Mouse (Mus musculus) adrenal gland, adult (tissue): ENCODE measurements around the gene Slc9a9.

Source experiments
- DNase-seq, 2 experiments: peaks; one replicate each; pipeline ENCODE4 v3.0.0; 2022 to 2023; ENCODE audit warnings: low spot score in 1 of 2; ENCODE audit not compliant: inconsistent age in 2 of 2

Gene Slc9a9

GRCm38 (mm10) chr9:94730396-94730795 is 60.7 kb downstream of the Slc9a9 start:
- no peak for DNase-seq

GRCm38 (mm10) chr9:94732136-94732535 is 62.4 kb downstream of the Slc9a9 start:
- DNase-seq = no peak

- DNase-seq = no peak
Observed at GRCm38 (mm10) chr9:94732599-94733287, 63.0 kb downstream of the Slc9a9 start.

GRCm38 (mm10) chr9:94734320-94734719 is 64.6 kb downstream of the Slc9a9 start:
- DNase-seq = no peak

GRCm38 (mm10) chr9:94737226-94737625 is 67.5 kb downstream of the Slc9a9 start:
- no peak for DNase-seq

- DNase-seq = peak; percentile 60 to 91
Observed at GRCm38 (mm10) chr9:94738555-94739427, 69.1 kb downstream of the Slc9a9 start.

GRCm38 (mm10) chr9:94740841-94741240 is 71.1 kb downstream of the Slc9a9 start:
- peak in 1 of 2 experiments; percentile 52 for DNase-seq

GRCm38 (mm10) chr9:94743291-94743690 is 73.6 kb downstream of the Slc9a9 start:
- DNase-seq = no peak

GRCm38 (mm10) chr9:94748503-94748902 is 78.8 kb downstream of the Slc9a9 start:
- no peak for DNase-seq

GRCm38 (mm10) chr9:94750187-94750586 is 80.5 kb downstream of the Slc9a9 start:
- peak in 1 of 2 experiments; percentile 76 for DNase-seq

- DNase-seq = peak in 1 of 2 experiments; percentile 39
Observed at GRCm38 (mm10) chr9:94750935-94751637, 81.4 kb downstream of the Slc9a9 start.

- no peak for DNase-seq
Observed at GRCm38 (mm10) chr9:94751638-94752021, 81.9 kb downstream of the Slc9a9 start.

- DNase-seq = no peak
Observed at GRCm38 (mm10) chr9:94752121-94752520, 82.4 kb downstream of the Slc9a9 start.

GRCm38 (mm10) chr9:94759904-94760303 is 90.2 kb downstream of the Slc9a9 start:
- DNase-seq = no peak

GRCm38 (mm10) chr9:94768114-94768513 is 98.4 kb downstream of the Slc9a9 start:
- DNase-seq = no peak

GRCm38 (mm10) chr9:94768524-94768923 is 98.8 kb downstream of the Slc9a9 start:
- no peak for DNase-seq

GRCm38 (mm10) chr9:94773357-94773756 is 103.6 kb downstream of the Slc9a9 start:
- DNase-seq = no peak

- peak; percentile 20 to 77 for DNase-seq
Observed at GRCm38 (mm10) chr9:94788261-94788660, 118.6 kb downstream of the Slc9a9 start.

- DNase-seq = no peak
Observed at GRCm38 (mm10) chr9:94790966-94791365, 121.3 kb downstream of the Slc9a9 start.

GRCm38 (mm10) chr9:94803073-94803472 is 133.4 kb downstream of the Slc9a9 start:
- DNase-seq = no peak

GRCm38 (mm10) chr9:94805506-94805905 is 135.8 kb downstream of the Slc9a9 start:
- no peak for DNase-seq

GRCm38 (mm10) chr9:94815518-94815917 is 145.8 kb downstream of the Slc9a9 start:
- no peak for DNase-seq
